Mouse (Mus musculus) liver, embryonic 14.5 days (tissue): Measurements from ENCODE around the gene Apom. TPM values are rescaled to one million over a fixed set of nuclear protein-coding genes. Genes with fewer than 3 reads are reported as not detected.
A peak's percentile ranks its signal among the peaks of the same experiment; 100 is the strongest.

Source experiments
- ATAC-seq: fragments of 200-750 bp; cut with Nextera tagmentation; 2 replicates; pipeline ENCODE4 v1.8.0; 2017; ENCODE audit warnings: moderate number of reproducible peaks, mild to moderate bottlenecking, moderate library complexity; ENCODE audit not compliant: insufficient read depth
- DNase-seq, 3 experiments: peaks; one replicate each; pipeline ENCODE4 v3.0.0-alpha.2; 2012 to 2013; ENCODE audit warnings: low read depth in 3 of 3, low spot score in 3 of 3
- H3K27ac ChIP-seq: fragments of 300-500 bp; sonication (generic); 2 replicates; pipeline ENCODE4 v1.5.1; 2014; ENCODE audit warnings: moderate library complexity, mild to moderate bottlenecking, control low read depth, inconsistent platforms
- H3K27me3 ChIP-seq: fragments of 300-500 bp; sonication (generic); 2 replicates; pipeline ENCODE4 v1.6.1; 2014; ENCODE audit warnings: mild to moderate bottlenecking, low read length, moderate library complexity; ENCODE audit not compliant: control insufficient read depth, insufficient read depth
- H3K36me3 ChIP-seq: fragments of 300-500 bp; sonication (generic); replicated peaks from 2 replicates; pipeline ENCODE4 v1.6.1; 2014; ENCODE audit warnings: low read depth; ENCODE audit not compliant: control insufficient read depth, insufficient read depth
- H3K4me1 ChIP-seq, 2 experiments: fragments of 200-500 bp in 1 of 2; fragments of 300-500 bp in 1 of 2; sonication (generic) in 1 of 2; replicated peaks; 2 replicates each; pipeline ENCODE4 v1.6.1; 2012 to 2014; ENCODE audit warnings: antibody characterized with exemption in 1 of 2, inconsistent platforms in 1 of 2, low read length in 1 of 2; ENCODE audit not compliant: control insufficient read depth in 2 of 2, insufficient read depth in 2 of 2
- H3K4me2 ChIP-seq: fragments of 300-500 bp; sonication (generic); 2 replicates; pipeline ENCODE4 v1.6.1; 2014; ENCODE audit warnings: low read depth, mild to moderate bottlenecking, control low read depth, moderate library complexity
- H3K4me3 ChIP-seq, 2 experiments: fragments of 200-500 bp in 1 of 2; fragments of 300-500 bp in 1 of 2; sonication (generic) in 1 of 2; 2 replicates each; pipeline ENCODE4 v1.5.1; 2012 to 2014; ENCODE audit warnings: low read depth in 2 of 2, low read length in 2 of 2, mild to moderate bottlenecking in 2 of 2, control low read depth in 1 of 2, inconsistent platforms in 1 of 2, moderate library complexity in 1 of 2; ENCODE audit not compliant: insufficient read depth in 1 of 2
- H3K9ac ChIP-seq: fragments of 300-500 bp; sonication (generic); replicated peaks from 2 replicates; pipeline ENCODE4 v1.6.1; 2014; ENCODE audit warnings: mild to moderate bottlenecking, control low read depth, moderate library complexity
- H3K9me3 ChIP-seq: fragments of 300-500 bp; sonication (generic); 2 replicates; pipeline ENCODE4 v1.6.1; 2016; ENCODE audit warnings: low read length, mixed read lengths; ENCODE audit not compliant: control insufficient read depth
- CTCF ChIP-seq: IDR thresholded peaks from 2 replicates; pipeline ENCODE4 v1.5.1; 2016; ENCODE audit warnings: antibody characterized with exemption, low read depth, control low read depth
- EP300 ChIP-seq: IDR thresholded peaks from 2 replicates; pipeline ENCODE4 v1.6.1; 2016; ENCODE audit warnings: antibody characterized with exemption, low read depth
- WGBS: fragments of 180-500 bp; shearing (Covaris S2); extraction: QIAGEN DNeasy Blood & Tissue Kit; methylation state at CpG from one replicate; pipeline ENCODE4 v1.1.7; 2014; ENCODE audit not compliant: insufficient replicate concordance; 5-methylcytosine and 5-hydroxymethylcytosine counted together
- polyA plus RNA-seq, 2 experiments: library from polyadenylated mRNA; depleted of rRNA in 1 of 2; stranded (reverse) in 1 of 2; unstranded in 1 of 2; fragments of >200 nt; fragmentation: Nextera tagmentation in 1 of 2; extraction: Ambion mirVana in 1 of 2; gene quantifications; 2 replicates each; pipeline versions ENCODE4 v1.2.1 to v1.2.3; 2012 to 2014

Gene Apom
- polyA plus RNA-seq, 2 experiments = 317 to 750 TPM

GRCm38 (mm10) chr17:35167794-35168193 is 35.9 kb upstream of the Apom start:
- ATAC-seq (no peak), DNase-seq (no peak)
- H3K9me3 ChIP-seq = no peaks in the 10 kb centered on the region
- peaks cover 4 to 13% of the 10 kb centered on the region in 2 experiments for H3K4me1 ChIP-seq
- WGBS = 66% methylated on average over 7 of the region's 7 CpGs
- no peak overlapping the region for H3K9ac ChIP-seq
- no peak overlapping the region for H3K4me2 ChIP-seq
- TF ChIP-seq CTCF (no peak), EP300 (no peak)
- no peak overlapping the region for H3K4me3 ChIP-seq
- H3K36me3 ChIP-seq = no peaks in the 10 kb centered on the region; the same call in 1 of the 2 replicates
- no peaks in the 10 kb centered on the region for H3K27me3 ChIP-seq
- H3K27ac ChIP-seq = no peak overlapping the region

GRCm38 (mm10) chr17:35166352-35167035 is 34.6 kb upstream of the Apom start:
- Histone ChIP-seq H3K27me3 (no peaks in the 10 kb centered on the region), H3K4me1 (peaks cover 4 to 21% of the 10 kb centered on the region in 2 experiments), H3K36me3 (peaks cover 8% of the 10 kb centered on the region), H3K27ac (no peak overlapping the region), H3K4me3 (no peak overlapping the region), H3K9ac (no peak overlapping the region), H3K9me3 (no peaks in the 10 kb centered on the region), H3K4me2 (no peak overlapping the region)
- ATAC-seq (no peak), DNase-seq (peak; percentile 61 to 79 (median 65))
- TF ChIP-seq EP300 (no peak), CTCF (peak; percentile 75)
- 67% methylated on average over 8 of the region's 8 CpGs for whole genome bisulfite sequencing

GRCm38 (mm10) chr17:35165451-35166155 is 33.8 kb upstream of the Apom start:
- TF ChIP-seq EP300 = no peak
- no peak for TF ChIP-seq CTCF
- Histone ChIP-seq H3K36me3 (peaks cover 17% of the 10 kb centered on the region), H3K9ac (0 out of 2 replicates have a peak overlapping the region, but pooled peaks have one; percentile 15), H3K4me1 (peaks cover 4 to 21% of the 10 kb centered on the region in 2 experiments), H3K9me3 (no peaks in the 10 kb centered on the region), H3K27ac (peak overlapping the region; percentile 88), H3K4me2 (peak overlapping the region; percentile 90), H3K27me3 (no peaks in the 10 kb centered on the region), H3K4me3 (peak overlapping the region; percentile 95 to 99)
- 25% methylated on average over 12 of the region's 12 CpGs for WGBS
- ATAC-seq (peak; percentile 80), DNase-seq (no peak)

- Histone ChIP-seq H3K9ac (peak within 1 kb of the TSS; percentile 99), H3K4me1 (peaks cover 4 to 21% of the 10 kb centered on the region in 2 experiments), H3K36me3 (peaks cover 25% of the 10 kb centered on the region), H3K27me3 (no peaks in the 10 kb centered on the region), H3K4me3 (peak within 1 kb of the TSS; percentile 95 to 99), H3K4me2 (peak within 1 kb of the TSS; percentile 90), H3K9me3 (no peaks in the 10 kb centered on the region), H3K27ac (peak within 1 kb of the TSS; percentile 88)
- WGBS = under 1% methylated on average over 72 of the region's 89 CpGs
- TF ChIP-seq EP300 (0 out of 2 replicates have a peak, but pooled peaks have one; percentile 10), CTCF (no peak)
- DNase-seq (peak; percentile 97 to 98 (median 97)), ATAC-seq (peak; percentile 95)
Measured at GRCm38 (mm10) chr17:35164568-35165450, 33.0 kb upstream of the Apom start, which contains the start of gene Prrc2a. TSS of gene Prrc2a (minus strand) at chr17:35164897.
